Mouse (Mus musculus): ENCODE measurements around the gene Dmbt1. TPM values are rescaled to one million over a fixed set of nuclear protein-coding genes. Genes with fewer than 3 reads are reported as not detected.

The Dmbt1 gene
- polyA plus RNA-seq, 1 experiment from 2014 or later: not detected

Other genes with a start within 250 kb of the Dmbt1 start
- 66.1 and 72.3 TPM in 2 replicates for gene Plekha1, start 166.3 kb upstream of the Dmbt1 start, polyA plus RNA-seq (2015; fragmentation: Nextera tagmentation; extraction: Ambion mirVana)
- 15.5 and 15.6 TPM in 2 replicates for gene Htra1, start 95.9 kb upstream of the Dmbt1 start, polyA plus RNA-seq (2015; fragmentation: Nextera tagmentation; extraction: Ambion mirVana)
- gene 4933402N03Rik, start 114.3 kb downstream of the Dmbt1 start, polyA plus RNA-seq (2015; fragmentation: Nextera tagmentation; extraction: Ambion mirVana): not detected in 2 replicates
- not detected in 2 replicates for gene 5430419D17Rik, start 142.3 kb downstream of the Dmbt1 start, polyA plus RNA-seq (2015; fragmentation: Nextera tagmentation; extraction: Ambion mirVana)